19 mouse cellular contexts compared by ENCODE assay signal in genomic region chr3:27783476-27783875, GRCm38 (mm10).
DNase-seq lines count a peak whose midpoint lies in the region; ATAC-seq lines count a peak whose summit lies in the region.
"Had no signal": no experiment of that assay in that cellular context is flagged by ENCODE, and none has a peak within 500 bp of the region (broad histone marks: within the 10 kb centered on the region; RNA-seq: fewer than 3 reads in every experiment).

No protein-coding gene starts in this region.

- H3K9me3 ChIP-seq in forebrain, embryonic 14.5 days (replicated peaks; ENCODE audit: control insufficient read depth, low read length), result no peaks in the 10 kb centered on the region
- H3K9me3 ChIP-seq in forebrain, embryonic 10.5 days, result no peaks in the 10 kb centered on the region
- no peaks in the 10 kb centered on the region for H3K9me3 ChIP-seq in hindbrain, embryonic 15.5 days
- no peaks in the 10 kb centered on the region for H3K9me3 ChIP-seq in hindbrain, embryonic 11.5 days (ENCODE audit: control insufficient read depth, low read length)
- H3K9me3 ChIP-seq in midbrain, embryonic 16.5 days (replicated peaks; ENCODE audit: control insufficient read depth, low read length, poor library complexity, severe bottlenecking), result no peaks in the 10 kb centered on the region
- no peaks in the 10 kb centered on the region for H3K9me3 ChIP-seq in midbrain, embryonic 13.5 days
- H3K9me3 ChIP-seq: heart, embryonic 10.5 days; hindbrain, embryonic 13.5 days; intestine, embryonic 15.5 days had no signal

- no peak overlapping the region for H3K27ac ChIP-seq in forebrain, embryonic 14.5 days (ENCODE audit: low read depth, low read length)
- no peak overlapping the region for H3K27ac ChIP-seq in forebrain, embryonic 10.5 days
- peak overlapping the region; percentile 62; the same call in 1 of the 2 replicates for H3K27ac ChIP-seq in hindbrain, embryonic 15.5 days (replicated peaks)
- H3K27ac ChIP-seq in hindbrain, embryonic 11.5 days (ENCODE audit: low read depth, low read length), result no peak overlapping the region
- 0 out of 2 replicates have a peak overlapping the region, but pooled peaks have one; percentile 28 for H3K27ac ChIP-seq in midbrain, embryonic 16.5 days (ENCODE audit: low read length)
- no peak overlapping the region for H3K27ac ChIP-seq in midbrain, embryonic 13.5 days
- H3K27ac ChIP-seq: heart, adult 2 months; heart, embryonic 10.5 days; hindbrain, embryonic 13.5 days; intestine, embryonic 15.5 days had no signal

- H3K9ac ChIP-seq in forebrain, embryonic 14.5 days (ENCODE audit: low read length), result no peak overlapping the region
- H3K9ac ChIP-seq in hindbrain, embryonic 15.5 days, result no peak overlapping the region
- H3K9ac ChIP-seq in hindbrain, embryonic 11.5 days (ENCODE audit: low read depth, low read length), result no peak overlapping the region
- H3K9ac ChIP-seq in midbrain, embryonic 16.5 days (ENCODE audit: low read depth, low read length), result no peak overlapping the region
- H3K9ac ChIP-seq in midbrain, embryonic 13.5 days (replicated peaks), result no peak overlapping the region
- H3K9ac ChIP-seq: forebrain, postnatal 0 days; hindbrain, embryonic 13.5 days; intestine, embryonic 15.5 days had no signal

- ATAC-seq in forebrain, embryonic 14.5 days, result no peak; the same call in 1 of the 2 replicates
- no peak for ATAC-seq in hindbrain, embryonic 15.5 days (ENCODE audit: low FRiP score, low read depth)
- ATAC-seq in hindbrain, embryonic 11.5 days (ENCODE audit: low FRiP score), result no peak
- ATAC-seq in midbrain, embryonic 16.5 days, result no peak
- no peak for ATAC-seq in midbrain, embryonic 13.5 days
- ATAC-seq: activated CD4-positive, CD25-positive, alpha-beta regulatory T cell, adult 4 months; intestine, embryonic 15.5 days had no signal

- H3K27me3 ChIP-seq in forebrain, embryonic 14.5 days (replicated peaks; ENCODE audit: control insufficient read depth, insufficient read depth, low read length), result no peaks in the 10 kb centered on the region
- H3K27me3 ChIP-seq in forebrain, embryonic 10.5 days (ENCODE audit: poor library complexity, severe bottlenecking), result peaks cover 8% of the 10 kb centered on the region
- no peaks in the 10 kb centered on the region for H3K27me3 ChIP-seq in hindbrain, embryonic 15.5 days
- H3K27me3 ChIP-seq in hindbrain, embryonic 11.5 days (ENCODE audit: control insufficient read depth, insufficient read depth, low read length), result no peaks in the 10 kb centered on the region
- H3K27me3 ChIP-seq in midbrain, embryonic 16.5 days (ENCODE audit: control insufficient read depth, insufficient read depth, low read depth, low read length), result no peaks in the 10 kb centered on the region
- H3K27me3 ChIP-seq in midbrain, embryonic 13.5 days, result no peaks in the 10 kb centered on the region
- H3K27me3 ChIP-seq: hindbrain, embryonic 13.5 days; intestine, embryonic 15.5 days had no signal

- no peak overlapping the region for H3K4me3 ChIP-seq in forebrain, embryonic 14.5 days (ENCODE audit: low read depth, low read length)
- H3K4me3 ChIP-seq in forebrain, embryonic 10.5 days, result no peak overlapping the region
- no peak overlapping the region for H3K4me3 ChIP-seq in hindbrain, embryonic 15.5 days
- H3K4me3 ChIP-seq in hindbrain, embryonic 11.5 days (ENCODE audit: low read depth, low read length), result no peak overlapping the region
- H3K4me3 ChIP-seq in midbrain, embryonic 16.5 days (ENCODE audit: low read depth, low read length), result no peak overlapping the region
- no peak overlapping the region for H3K4me3 ChIP-seq in midbrain, embryonic 13.5 days (replicated peaks)
- H3K4me3 ChIP-seq: heart, adult 2 months; heart, embryonic 10.5 days; hindbrain, embryonic 13.5 days; intestine, embryonic 15.5 days had no signal

- peak; percentile 37 for DNase-seq in forebrain, embryonic 14.5 days (ENCODE audit: low spot score)
- DNase-seq in forebrain, embryonic 10.5 days (ENCODE audit: extremely low spot score, low spot score), result no peak
- no peak for DNase-seq in hindbrain, embryonic 11.5 days (ENCODE audit: low spot score)
- DNase-seq: adrenal gland, adult 8-10 months; adrenal gland, postnatal 25 days; cerebellum, adult 18-20 months; cerebellum, adult 9-10 months; cerebellum, postnatal 14 days; gastrocnemius, postnatal 25 days; heart, adult 2 months; kidney, adult 11 months had no signal

- 17% methylated on average over 4 of the region's 4 CpGs for WGBS in forebrain, embryonic 14.5 days
- WGBS in forebrain, embryonic 10.5 days, result 61% methylated on average over 4 of the region's 4 CpGs
- WGBS in hindbrain, embryonic 15.5 days, result 64% methylated on average over 4 of the region's 4 CpGs
- WGBS in hindbrain, embryonic 11.5 days, result 87% methylated on average over 4 of the region's 4 CpGs
- 51% methylated on average over 4 of the region's 4 CpGs for WGBS in midbrain, embryonic 16.5 days
- 63% methylated on average over 4 of the region's 4 CpGs for WGBS in midbrain, embryonic 13.5 days

- H3K36me3 ChIP-seq in forebrain, embryonic 14.5 days (ENCODE audit: control insufficient read depth, insufficient read depth, low read length), result no peaks in the 10 kb centered on the region
- H3K36me3 ChIP-seq in forebrain, embryonic 10.5 days (replicated peaks), result no peaks in the 10 kb centered on the region
- no peaks in the 10 kb centered on the region for H3K36me3 ChIP-seq in hindbrain, embryonic 15.5 days
- H3K36me3 ChIP-seq in hindbrain, embryonic 11.5 days (ENCODE audit: control insufficient read depth, insufficient read depth, low read length), result no peaks in the 10 kb centered on the region
- no peaks in the 10 kb centered on the region for H3K36me3 ChIP-seq in midbrain, embryonic 16.5 days (ENCODE audit: control insufficient read depth, insufficient read depth, low read length)
- H3K36me3 ChIP-seq in midbrain, embryonic 13.5 days, result no peaks in the 10 kb centered on the region
- H3K36me3 ChIP-seq: heart, embryonic 10.5 days; hindbrain, embryonic 13.5 days; intestine, embryonic 15.5 days had no signal

- H3K4me1 ChIP-seq in forebrain, embryonic 14.5 days (ENCODE audit: control insufficient read depth, insufficient read depth, low read length), result peaks cover 21% of the 10 kb centered on the region
- H3K4me1 ChIP-seq in forebrain, embryonic 10.5 days, result peaks cover 74% of the 10 kb centered on the region
- peaks cover 25% of the 10 kb centered on the region for H3K4me1 ChIP-seq in hindbrain, embryonic 15.5 days (replicated peaks)
- H3K4me1 ChIP-seq in hindbrain, embryonic 11.5 days (replicated peaks; ENCODE audit: control insufficient read depth, insufficient read depth, low read length), result 0 out of 2 replicates have a peak, but pooled peaks cover 2% of the 10 kb centered on the region
- peaks cover 29% of the 10 kb centered on the region for H3K4me1 ChIP-seq in midbrain, embryonic 16.5 days (ENCODE audit: control insufficient read depth, insufficient read depth, low read length)
- peaks cover 43% of the 10 kb centered on the region for H3K4me1 ChIP-seq in midbrain, embryonic 13.5 days (replicated peaks)

- no peak overlapping the region for H3K4me2 ChIP-seq in forebrain, embryonic 14.5 days (ENCODE audit: low read length)
- H3K4me2 ChIP-seq in hindbrain, embryonic 15.5 days, result no peak overlapping the region
- no peak overlapping the region for H3K4me2 ChIP-seq in hindbrain, embryonic 11.5 days (replicated peaks; ENCODE audit: low read depth, low read length)
- H3K4me2 ChIP-seq in midbrain, embryonic 16.5 days (ENCODE audit: low read length), result no peak overlapping the region
- no peak overlapping the region for H3K4me2 ChIP-seq in midbrain, embryonic 13.5 days (replicated peaks)
- H3K4me2 ChIP-seq: hindbrain, embryonic 13.5 days; intestine, embryonic 15.5 days had no signal

Comparison
In these comparisons a context has a peak if more than half of its experiments do, and no peak if none do; other contexts are left out.
1. H3K27ac ChIP-seq: peak in hindbrain, embryonic 15.5 days (single experiment) and midbrain, embryonic 16.5 days (single experiment); none in forebrain, embryonic 14.5 days (single experiment), forebrain, embryonic 10.5 days (single experiment), hindbrain, embryonic 11.5 days (single experiment) and midbrain, embryonic 13.5 days (single experiment).